Mouse (Mus musculus) layer of hippocampus, adult 2 months (tissue): ENCODE data around the gene Acd. TPM values are rescaled to one million over a fixed set of nuclear protein-coding genes. Genes with fewer than 3 reads are reported as not detected.

ENCODE experiments used
- DNase-seq, 2 experiments: peaks; one replicate each; pipeline ENCODE4 v3.0.0; 2022; ENCODE audit warnings: low spot score in 2 of 2
- H3K27ac ChIP-seq: fragments of 200-600 bp; 2 replicates; pipeline ENCODE4 v1.8.1; 2022
- H3K4me3 ChIP-seq: fragments of 200-600 bp; 2 replicates; pipeline ENCODE4 v1.8.1; 2022; ENCODE audit warnings: mild to moderate bottlenecking
- CTCF ChIP-seq: fragments of 200-600 bp; conservative IDR thresholded peaks from 2 replicates; pipeline ENCODE4 v1.8.1; 2022; ENCODE audit warnings: antibody characterized with exemption, mild to moderate bottlenecking, moderate library complexity
- total RNA-seq, 2 experiments: library from RNA; stranded (reverse); gene quantifications; 2 replicates each; pipeline ENCODE4 v1.2.3; 2021

Acd gene
- total RNA-seq, 2 experiments from 2014 or later: 41.1 to 41.5 TPM

DNA sequence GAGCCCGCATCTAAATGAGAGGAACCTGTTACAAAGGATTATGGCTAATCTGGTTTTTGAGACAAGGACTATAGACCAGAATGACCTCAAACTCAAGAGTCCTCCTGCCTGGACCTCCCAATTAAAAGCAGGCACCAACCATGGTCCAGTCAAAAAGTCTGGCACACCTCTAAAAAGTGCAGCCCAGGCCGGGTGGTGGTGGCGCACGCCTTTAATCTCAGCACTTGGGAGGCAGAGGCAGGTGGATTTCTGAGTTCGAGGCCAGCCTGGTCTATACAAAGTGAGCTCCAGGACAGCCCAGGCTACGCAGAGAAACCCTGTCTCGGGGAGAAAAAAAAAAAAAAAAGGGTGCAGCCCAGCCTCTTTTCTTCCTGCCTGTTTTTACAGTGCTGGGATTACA is 15.6 kb downstream of the Acd start:
- no peak for DNase-seq
- no peak overlapping the region for H3K27ac ChIP-seq
- TF ChIP-seq CTCF: no peak
- H3K4me3 ChIP-seq: no peak overlapping the region

DNA sequence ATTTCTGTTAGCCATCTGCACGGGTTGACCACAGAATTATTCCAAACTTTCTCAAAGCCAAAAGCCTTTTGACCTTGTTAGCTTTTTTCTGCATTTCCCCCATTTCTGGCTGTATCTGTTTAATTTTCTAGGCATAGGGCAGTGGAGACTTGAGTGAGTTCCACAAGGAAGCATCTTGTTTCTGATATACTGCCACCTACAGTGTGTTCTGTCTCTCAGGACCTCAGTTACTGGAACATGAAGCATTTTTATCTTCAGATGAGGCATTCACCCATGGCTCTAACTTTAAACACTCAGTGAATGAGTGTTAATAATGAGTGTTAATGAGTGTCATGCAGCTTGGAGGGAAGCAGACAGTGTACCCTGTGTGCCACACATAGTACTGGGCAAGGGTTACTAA is 23.0 kb downstream of the Acd start:
- no peak for DNase-seq
- Histone ChIP-seq H3K4me3 (no peak overlapping the region), H3K27ac (no peak overlapping the region)
- TF ChIP-seq CTCF: peak; percentile 69

DNA sequence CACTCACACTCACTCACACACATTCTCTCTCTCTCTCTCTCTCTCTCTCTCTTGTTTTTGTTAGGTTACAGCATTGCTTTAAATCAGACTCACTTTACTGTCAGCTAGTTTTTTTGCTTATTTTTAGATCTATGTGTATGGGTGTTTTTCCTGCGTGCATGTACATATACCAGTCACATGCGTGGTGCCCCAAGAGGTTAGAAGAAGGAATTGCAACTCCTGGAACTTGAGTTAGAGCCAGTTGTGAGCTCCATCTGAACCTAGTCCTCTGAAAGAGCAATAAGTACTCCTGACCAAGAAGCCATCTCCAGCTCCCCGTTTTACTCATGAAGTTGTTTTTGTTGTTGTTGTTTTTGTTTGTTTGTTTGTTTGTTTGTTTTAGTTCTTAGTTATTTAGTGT is 39.7 kb downstream of the Acd start:
- TF ChIP-seq CTCF: peak; percentile 77
- DNase-seq: no peak
- Histone ChIP-seq H3K4me3 (no peak overlapping the region), H3K27ac (no peak overlapping the region)

DNA sequence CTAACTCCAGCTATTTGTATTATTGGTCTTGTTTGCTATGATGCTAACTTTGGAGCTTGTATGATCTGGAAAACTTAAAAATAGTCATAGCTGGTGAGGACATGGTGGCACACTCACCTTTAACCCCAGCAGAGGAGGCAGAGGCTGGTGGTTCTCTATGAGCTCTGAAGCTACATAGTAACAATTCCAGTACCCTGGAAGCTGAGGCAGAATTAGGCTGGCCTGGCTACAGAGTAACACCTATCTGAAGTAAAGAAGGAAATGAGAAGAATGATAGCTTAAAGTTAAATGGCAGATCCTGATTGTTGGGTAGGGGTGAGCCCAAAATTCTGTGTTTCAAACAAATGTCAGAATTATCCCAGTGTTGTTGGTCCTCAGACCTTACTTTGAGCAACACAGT is 43.3 kb downstream of the Acd start:
- no peak overlapping the region for H3K27ac ChIP-seq
- no peak for TF ChIP-seq CTCF
- no peak for DNase-seq
- no peak overlapping the region for H3K4me3 ChIP-seq

DNA sequence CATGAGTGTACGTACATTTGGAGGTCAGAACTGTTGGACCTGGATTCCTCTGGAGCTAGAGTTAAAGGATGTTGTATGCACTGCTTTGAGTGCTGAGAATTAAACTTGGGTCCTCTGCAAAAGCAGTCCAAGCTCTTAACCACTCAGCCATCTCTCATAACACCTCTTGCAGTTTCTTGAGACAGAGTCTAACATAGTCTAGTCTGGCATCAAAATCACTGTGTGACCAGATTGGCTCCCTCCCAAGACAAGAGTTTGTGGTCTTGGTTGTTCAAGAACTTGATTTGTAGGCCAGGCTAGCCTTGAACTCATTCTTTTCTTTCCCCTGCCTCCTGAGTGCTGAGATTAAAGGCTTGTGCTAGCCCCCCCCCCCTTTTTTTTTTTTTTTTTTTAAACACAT is 52.0 kb downstream of the Acd start:
- Histone ChIP-seq H3K27ac (no peak overlapping the region), H3K4me3 (no peak overlapping the region)
- no peak for TF ChIP-seq CTCF
- no peak for DNase-seq

Other genes starting within 250 kb of the Acd start
- gene Tppp3, start 229.6 kb downstream of the Acd start, total RNA-seq: 10 to 100 TPM; 36.5 to 36.8 TPM
- gene Zdhhc1, start 204.2 kb downstream of the Acd start, total RNA-seq: 10 to 100 TPM; 36.2 to 38.9 TPM
- not detected for gene Hsd11b2, start 182.3 kb downstream of the Acd start, total RNA-seq
- 100 to 1,000 TPM; 278 to 305 TPM for gene Atp6v0d1, start 135.1 kb downstream of the Acd start, total RNA-seq
- gene Ripor1, start 95.8 kb downstream of the Acd start, total RNA-seq: 10 to 100 TPM; 88.7 to 94.8 TPM
- 10 to 100 TPM; 70.4 to 82.6 TPM for gene Ctcf, start 64.5 kb downstream of the Acd start, total RNA-seq
- gene Agrp, start 63.7 kb downstream of the Acd start, total RNA-seq: not detected
- 10 to 100 TPM; 71.1 to 76.9 TPM for gene Carmil2, start 14.8 kb downstream of the Acd start, total RNA-seq
- 10 to 100 TPM; 32.7 to 35.4 TPM for gene Pard6a, start within 50 bp of the Acd start, total RNA-seq
- gene 4933405L10Rik, start 6.6 kb upstream of the Acd start, total RNA-seq: under 1 TPM in 1 of 2 experiments, not detected in 1; 0.84 TPM
- gene Enkd1, start 7.1 kb upstream of the Acd start, total RNA-seq: 10 to 100 TPM in 1 of 2 experiments, 1 to 10 TPM in 1; 8.1 to 10.8 TPM
- 10 to 100 TPM; 18.2 to 22.8 TPM for gene Gfod2, start 57.6 kb upstream of the Acd start, total RNA-seq
- 10 to 100 TPM; 25.1 to 27.3 TPM for gene Ranbp10, start 126.2 kb upstream of the Acd start, total RNA-seq
- under 1 TPM; 0.22 to 0.28 TPM for gene Tsnaxip1, start 126.6 kb upstream of the Acd start, total RNA-seq
- 10 to 100 TPM; 14.6 to 16.0 TPM for gene Cenpt, start 152.2 kb upstream of the Acd start, total RNA-seq
- 10 to 100 TPM; 37.2 to 38.9 TPM for gene Thap11, start 154.0 kb upstream of the Acd start, total RNA-seq
- 10 to 100 TPM; 33.5 to 40.8 TPM for gene Nutf2, start 159.5 kb upstream of the Acd start, total RNA-seq
- 10 to 100 TPM; 69.0 to 70.4 TPM for gene Edc4, start 179.8 kb upstream of the Acd start, total RNA-seq
- gene Nrn1l, start 192.5 kb upstream of the Acd start, total RNA-seq: 1 to 10 TPM; 2.4 TPM
- gene Pskh1, start 199.3 kb upstream of the Acd start, total RNA-seq: 1 to 10 TPM; 8.0 to 9.9 TPM
- gene Ctrl, start 232.8 kb upstream of the Acd start, total RNA-seq: 1 to 10 TPM; 1.4 to 1.5 TPM
- gene Psmb10, start 237.3 kb upstream of the Acd start, total RNA-seq: 10 to 100 TPM; 53.0 to 61.6 TPM
- gene Lcat, start 242.3 kb upstream of the Acd start, total RNA-seq: 10 to 100 TPM; 37.6 to 40.6 TPM